Mouse (Mus musculus) B cell, adult 2 months (primary cell): ENCODE data around the gene Gm49486.
"Not testable (repeated sequence)": the region's sequence is repeated elsewhere in the genome, so short reads cannot be mapped to it uniquely, and the experiment has no call there.

Experiments
- DNase-seq, 2 experiments: peaks; one replicate each; pipeline ENCODE4 v3.0.0; 2022

The Gm49486 gene

DNA sequence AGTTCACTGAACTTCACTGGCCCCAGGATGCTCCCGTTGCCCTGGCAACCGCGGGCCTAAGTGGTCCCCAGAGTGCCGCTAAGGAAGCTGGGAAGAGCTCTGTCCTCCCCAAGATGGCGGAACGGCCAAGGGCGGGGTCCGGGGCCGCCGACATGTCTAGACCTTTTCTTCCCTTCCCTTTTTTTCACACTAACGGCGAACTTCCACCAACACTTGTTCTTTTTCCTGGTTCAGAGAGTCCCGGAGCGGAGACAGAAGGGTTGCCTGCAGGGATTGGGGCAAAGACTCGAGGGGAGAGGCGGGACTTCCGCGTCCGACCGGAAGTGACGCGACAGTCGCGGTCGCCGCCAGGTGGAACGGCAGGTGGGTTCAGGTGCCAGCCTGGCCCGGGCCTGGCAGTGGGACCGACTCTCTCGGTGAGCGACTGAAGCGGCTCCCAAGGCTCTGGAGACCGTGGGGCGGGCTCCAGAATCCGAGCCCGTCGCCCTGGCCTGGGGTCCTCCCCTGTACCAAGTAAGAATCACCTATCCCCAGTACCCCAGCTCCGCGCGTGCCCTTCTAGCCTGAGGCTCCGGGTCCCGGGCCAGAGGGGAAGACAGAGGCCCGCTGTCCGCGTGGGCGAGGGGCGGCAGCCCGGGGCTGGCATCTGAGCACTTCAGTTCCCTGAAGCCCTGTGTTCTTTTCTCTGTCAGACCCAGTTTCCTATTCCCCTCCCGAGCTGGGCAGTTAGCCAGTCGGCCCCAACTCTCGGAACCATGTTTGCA lies at the start of gene Gm49486, which contains the start of gene Pick1:
Gm49486 (plus strand) TSS at position 334 of the 764 bp plus-strand sequence.
Pick1 (plus strand) TSS at position 116 of the 764 bp plus-strand sequence.
- DNase-seq, result peak; percentile 93 to 94

DNA sequence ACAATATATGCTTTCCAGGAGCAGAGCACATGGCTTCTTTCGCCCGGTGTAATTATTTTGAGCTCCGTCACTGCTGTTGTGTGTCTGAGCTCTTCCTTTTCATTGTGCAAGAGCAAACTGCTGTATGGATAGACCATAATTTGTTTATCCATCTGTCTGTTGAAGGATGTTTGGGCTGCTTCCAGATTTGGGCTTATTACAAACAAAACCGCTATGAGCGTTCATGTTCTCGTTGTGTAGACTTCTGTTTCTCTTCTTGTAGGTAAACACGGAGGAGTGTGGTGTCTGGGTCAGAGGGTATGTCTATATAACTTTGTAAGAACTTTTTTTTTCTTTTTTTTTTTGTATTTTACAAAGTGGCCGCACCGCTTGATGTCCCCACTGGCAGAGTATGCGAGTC lies 44.0 kb upstream of the Gm49486 start:
- DNase-seq, result no peak

GRCm38 (mm10) chr15:79187819-79188218 lies 41.4 kb upstream of the Gm49486 start:
- no peak for DNase-seq

DNA sequence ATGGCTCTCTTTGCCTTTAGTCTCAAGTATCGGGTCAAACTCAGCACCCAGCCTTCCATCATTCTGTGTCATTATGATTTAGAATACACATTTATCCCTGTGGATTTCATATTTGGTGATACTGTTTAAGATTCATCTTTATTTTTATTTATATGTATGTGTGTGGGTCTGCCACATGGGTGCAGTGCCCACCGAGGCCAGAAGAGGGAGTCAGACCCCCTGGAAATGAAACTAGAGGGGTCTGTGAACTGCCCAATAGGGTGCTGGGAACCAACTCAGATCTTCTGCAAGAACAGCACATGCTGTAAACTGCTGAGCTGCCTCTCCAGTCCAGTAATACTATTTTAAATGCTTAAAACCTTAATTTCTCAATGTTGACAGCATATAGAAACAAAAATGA lies 37.8 kb upstream of the Gm49486 start:
- DNase-seq, result no peak

- no peak for DNase-seq
Observed at GRCm38 (mm10) chr15:79192450-79192849, 36.7 kb upstream of the Gm49486 start.

GRCm38 (mm10) chr15:79192885-79193845 lies 36.0 kb upstream of the Gm49486 start:
- DNase-seq, result no peak

- no peak for DNase-seq
Observed at GRCm38 (mm10) chr15:79194048-79194447, 35.1 kb upstream of the Gm49486 start.

DNA sequence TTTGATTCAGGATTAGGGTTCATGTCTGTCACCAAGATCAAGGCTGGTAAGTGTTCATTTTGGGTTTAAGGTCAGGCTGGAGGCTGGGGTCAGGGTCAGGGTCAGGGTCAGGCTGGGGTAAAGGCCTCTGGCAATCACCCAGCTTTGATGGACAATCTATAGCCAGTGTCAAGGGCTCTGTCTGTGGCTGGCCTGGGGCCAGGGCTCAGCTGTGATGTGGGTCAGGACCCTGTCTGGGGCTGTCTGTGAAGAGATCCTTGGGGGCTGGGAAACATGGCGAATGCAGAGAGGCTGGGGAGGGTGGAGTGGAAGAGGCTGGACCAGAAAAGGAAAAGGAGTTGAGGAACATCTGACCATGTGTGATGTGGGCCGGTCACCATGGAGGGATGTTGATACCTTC lies 34.2 kb upstream of the Gm49486 start:
- DNase-seq, result no peak

- DNase-seq, result no peak
Observed at GRCm38 (mm10) chr15:79195492-79195891, 33.7 kb upstream of the Gm49486 start.

- no peak for DNase-seq
Observed at GRCm38 (mm10) chr15:79199390-79199976, 29.7 kb upstream of the Gm49486 start.

DNA sequence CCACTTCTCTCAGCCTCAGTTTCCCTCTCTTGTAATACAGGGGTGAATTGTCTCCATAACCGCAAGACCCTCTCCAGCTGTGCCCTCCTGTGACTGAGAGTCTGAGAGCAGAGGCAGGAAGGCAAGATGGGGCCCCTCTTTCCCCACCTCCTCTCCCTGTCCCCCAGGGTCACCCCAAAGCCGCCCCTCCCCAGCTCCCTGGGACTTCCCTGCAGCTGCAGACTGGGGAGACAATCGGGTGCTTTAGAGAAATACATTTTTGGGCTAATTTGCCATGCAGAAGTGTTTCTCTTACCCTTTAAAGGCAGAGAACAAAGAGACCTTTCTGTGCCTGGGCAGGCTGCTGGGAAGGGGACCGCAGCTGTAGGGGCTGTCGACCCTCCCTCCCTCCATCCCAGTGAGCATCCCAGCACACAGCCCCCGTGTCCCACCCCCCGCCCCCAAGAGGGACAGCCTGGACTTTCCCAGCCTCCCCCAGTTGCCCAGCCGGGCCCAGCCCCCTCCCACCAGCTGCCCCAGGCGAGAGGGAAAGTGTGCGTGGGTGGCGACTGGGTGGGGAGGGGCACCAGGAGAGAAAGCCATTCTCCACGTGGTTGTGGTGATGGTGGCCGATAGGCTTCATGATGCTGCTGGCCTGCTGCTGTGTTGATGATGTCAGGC lies 27.6 kb upstream of the Gm49486 start:
- no peak for DNase-seq

- DNase-seq, result no peak
Observed at GRCm38 (mm10) chr15:79202575-79202974, 26.6 kb upstream of the Gm49486 start.

GRCm38 (mm10) chr15:79208211-79208610 lies 21.0 kb upstream of the Gm49486 start:
- no peak for DNase-seq

- peak; percentile 80 to 85 for DNase-seq
Observed at GRCm38 (mm10) chr15:79208758-79209439, 20.3 kb upstream of the Gm49486 start.

GRCm38 (mm10) chr15:79210357-79210756 lies 18.8 kb upstream of the Gm49486 start:
- DNase-seq, result no peak

- no peak for DNase-seq
Observed at GRCm38 (mm10) chr15:79212750-79213446, 16.3 kb upstream of the Gm49486 start.

DNA sequence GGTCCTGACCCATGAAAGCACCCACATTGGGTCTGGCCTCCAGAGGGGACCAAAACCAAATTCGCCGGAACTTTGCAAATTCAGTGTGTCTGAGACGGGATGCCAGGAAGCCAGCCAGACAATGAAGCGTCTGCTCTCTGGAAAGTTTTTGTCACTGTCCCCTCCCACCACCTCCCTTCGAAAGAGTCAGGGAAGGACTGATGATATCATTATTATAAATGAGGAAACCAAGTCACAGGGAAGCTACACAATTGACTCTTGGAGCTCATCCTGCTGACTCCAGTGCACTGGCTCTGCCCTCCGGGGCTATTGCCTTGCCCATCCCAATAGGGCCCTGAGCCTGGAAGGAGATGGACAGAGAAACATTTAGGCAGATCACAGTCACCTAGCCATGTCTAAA lies 15.6 kb upstream of the Gm49486 start:
- DNase-seq, result no peak

DNA sequence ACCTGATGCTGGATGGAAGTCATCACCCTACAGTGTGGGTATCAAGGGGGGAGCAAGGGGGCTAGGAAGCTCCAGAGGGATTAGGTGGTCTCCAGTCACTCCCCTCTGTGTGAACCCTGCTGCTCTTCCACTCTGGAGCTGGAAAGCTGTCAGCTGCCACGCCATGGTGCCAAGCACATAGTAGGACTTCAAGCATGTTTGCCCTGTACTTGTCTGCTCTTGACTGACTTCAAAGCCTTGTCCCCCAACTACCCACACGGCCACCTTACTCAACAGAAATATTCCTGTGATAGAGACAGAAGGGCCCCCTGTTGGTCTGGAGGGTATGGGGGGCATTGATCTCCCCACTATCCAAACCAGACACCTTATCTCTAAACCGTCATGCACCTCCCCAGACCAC lies 13.0 kb upstream of the Gm49486 start:
- no peak for DNase-seq

DNA sequence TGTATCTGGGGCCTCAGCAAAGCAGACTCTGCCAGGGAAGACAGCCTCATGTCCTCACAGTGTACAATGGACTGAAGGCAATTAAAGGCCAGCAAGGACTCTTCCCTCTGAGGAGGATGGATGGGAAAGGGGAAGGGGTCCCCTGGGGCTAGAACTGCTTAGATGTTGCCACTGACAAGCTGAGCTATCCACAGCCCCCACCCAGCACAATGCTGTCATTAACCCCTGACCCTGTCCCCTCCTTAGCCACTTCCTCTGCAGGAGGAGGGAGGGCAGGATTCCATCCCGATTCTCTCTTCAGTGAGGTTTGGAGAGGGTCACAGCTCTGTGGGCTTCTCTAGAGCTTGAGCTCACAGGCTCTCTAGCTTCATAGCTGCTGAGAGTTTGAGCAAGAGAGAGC lies 9.6 kb upstream of the Gm49486 start:
- no peak for DNase-seq

DNA sequence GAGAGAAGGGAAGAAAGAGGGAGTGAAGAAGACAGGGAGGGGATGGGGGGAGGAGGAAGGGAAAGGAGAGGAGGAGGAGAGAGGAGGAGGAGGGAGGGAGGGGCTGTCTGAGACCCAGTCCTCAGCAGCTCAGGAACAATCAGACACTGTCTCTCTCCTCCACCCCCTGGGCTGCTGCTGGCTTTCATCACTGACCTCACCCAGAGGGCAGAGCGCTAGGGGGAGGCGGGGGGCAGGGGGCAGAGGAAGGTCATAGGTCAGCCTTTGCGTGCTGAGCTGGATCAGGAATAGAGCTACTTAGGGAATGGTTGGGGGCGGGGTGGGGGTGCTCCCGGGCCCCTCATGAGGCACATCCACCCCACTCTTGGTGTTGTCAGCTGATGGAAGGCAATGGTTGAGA lies 5.5 kb upstream of the Gm49486 start:
- no peak for DNase-seq

DNA sequence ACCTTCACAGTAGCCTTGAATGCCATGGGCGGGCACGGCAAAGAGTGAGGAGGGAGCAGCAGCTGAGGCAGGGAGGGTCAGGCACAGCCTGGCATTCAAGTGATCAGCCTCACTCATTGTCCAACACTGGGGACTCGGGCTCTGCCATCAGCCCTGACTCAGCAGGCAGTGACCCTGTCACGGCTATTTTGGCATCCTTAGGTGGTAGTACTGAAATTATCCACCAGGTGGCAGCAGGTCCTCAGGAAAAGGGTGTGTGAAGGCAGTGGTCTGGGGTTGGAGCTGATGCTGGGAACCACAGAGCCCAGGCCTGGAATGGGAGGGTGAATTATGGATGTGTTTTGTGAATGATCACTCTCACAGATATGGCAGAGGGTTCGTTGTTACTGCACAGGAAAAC lies 4.5 kb upstream of the Gm49486 start:
- DNase-seq, result peak; percentile 89

DNA sequence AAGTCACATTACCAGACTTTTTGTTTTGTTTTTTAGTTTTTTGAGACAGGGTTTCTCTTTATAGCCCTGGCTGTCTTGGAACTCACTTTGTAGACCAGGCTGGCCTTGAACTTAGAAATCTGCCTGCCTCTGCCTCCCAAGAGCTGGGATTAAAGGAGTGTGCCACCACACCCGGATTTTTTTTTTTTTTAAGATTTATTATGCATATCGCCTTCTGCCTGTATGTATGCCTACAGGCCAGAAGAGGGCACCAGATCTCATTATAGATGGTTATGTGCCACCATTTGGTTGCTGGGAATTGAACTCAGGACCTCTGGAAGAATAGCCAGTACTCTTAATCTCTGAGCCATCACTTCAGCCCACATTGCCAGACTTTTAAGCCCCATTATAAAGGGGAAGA lies 3.4 kb upstream of the Gm49486 start:
- DNase-seq, result not testable (repeated sequence)
